Mouse (Mus musculus) mouse trophoblast stem cell (cell line): ENCODE results near the gene Fos.

ENCODE experiments used
- in situ Hi-C, 2 experiments: fragments of 300-500 bp; cut with MseI, MboI; formaldehyde crosslinking; loops; 2 replicates in 1 of 2; 3 replicates in 1 of 2; pipeline ENCODE4 v1.15.1; 2025

The Fos gene

GRCm38 (mm10) chr12:85486766-85487069, 13.0 kb downstream of the Fos start:
- in situ Hi-C loops: loop anchor here in 1 of 2 experiments (5.0 kb wide), 1 partner anchor 109 kb away; no protein-coding TSS in a partner anchor

DNA sequence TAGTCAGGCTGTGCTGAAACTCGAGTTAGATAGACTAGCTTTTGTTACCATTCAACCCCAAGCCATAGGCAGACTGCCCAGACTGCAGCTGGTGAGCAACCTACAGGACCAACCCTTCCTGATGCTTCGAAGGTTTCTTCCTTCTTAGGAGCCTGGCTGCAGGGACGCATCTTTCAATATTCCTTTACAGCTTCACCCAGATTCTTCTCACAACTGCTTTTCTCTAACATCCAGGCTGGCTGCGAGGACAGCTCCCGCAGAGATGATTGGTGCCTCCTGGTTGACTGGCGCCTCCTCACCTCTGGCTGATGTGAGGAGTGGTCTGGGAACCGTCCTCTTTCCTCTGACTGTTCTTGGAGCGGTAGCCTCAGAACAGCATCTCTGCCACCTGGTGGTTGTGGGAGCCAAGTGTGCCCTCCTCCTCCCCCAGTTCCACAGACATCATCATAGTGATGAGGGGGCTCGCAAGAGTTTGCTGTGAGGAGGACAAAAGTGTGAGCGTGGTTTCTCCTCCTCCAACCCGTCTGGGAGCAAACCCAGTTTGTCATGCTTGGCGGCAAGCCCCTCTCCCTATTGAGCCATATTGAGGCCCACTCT, 14.0 kb downstream of the Fos start:
- in situ Hi-C loops: loop anchor here in 1 of 2 experiments (5.0 kb wide), 1 partner anchor 110 kb away; no protein-coding TSS in a partner anchor

DNA sequence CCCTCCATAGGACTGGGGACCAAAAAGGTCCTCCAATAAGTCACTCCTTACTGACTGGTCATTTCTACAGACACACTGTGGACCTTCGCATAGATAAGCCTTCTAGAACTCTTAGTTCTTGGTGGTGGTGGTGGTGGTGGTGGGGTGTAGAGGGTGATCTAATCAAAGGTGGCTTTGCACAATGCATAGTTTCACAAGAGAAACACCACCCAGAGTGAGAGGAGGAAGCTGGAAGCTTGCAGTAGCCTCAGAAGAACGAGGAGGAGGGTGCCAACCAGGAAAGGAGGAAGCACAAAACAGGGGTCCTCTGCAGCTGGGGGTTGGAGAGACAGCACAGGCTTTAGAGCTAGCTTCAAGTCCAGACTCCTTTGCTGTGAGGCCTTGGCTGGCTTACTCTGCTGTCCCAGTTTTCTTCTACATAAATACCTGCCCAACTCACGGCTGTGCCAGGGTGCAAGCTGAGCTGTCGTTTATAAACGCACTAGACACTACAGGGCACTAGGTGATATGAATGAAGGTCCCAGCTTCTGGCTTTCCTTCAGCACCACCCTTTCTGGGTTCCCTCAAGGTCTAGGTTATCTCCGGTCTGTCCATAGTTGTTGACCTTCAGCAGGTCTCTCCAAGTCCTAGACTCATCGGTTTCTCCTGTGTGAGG, 15.7 kb downstream of the Fos start:
- in situ Hi-C loops: loop anchor here in 1 of 2 experiments (5.0 kb wide), 1 partner anchor 112 kb away; no protein-coding TSS in a partner anchor

DNA sequence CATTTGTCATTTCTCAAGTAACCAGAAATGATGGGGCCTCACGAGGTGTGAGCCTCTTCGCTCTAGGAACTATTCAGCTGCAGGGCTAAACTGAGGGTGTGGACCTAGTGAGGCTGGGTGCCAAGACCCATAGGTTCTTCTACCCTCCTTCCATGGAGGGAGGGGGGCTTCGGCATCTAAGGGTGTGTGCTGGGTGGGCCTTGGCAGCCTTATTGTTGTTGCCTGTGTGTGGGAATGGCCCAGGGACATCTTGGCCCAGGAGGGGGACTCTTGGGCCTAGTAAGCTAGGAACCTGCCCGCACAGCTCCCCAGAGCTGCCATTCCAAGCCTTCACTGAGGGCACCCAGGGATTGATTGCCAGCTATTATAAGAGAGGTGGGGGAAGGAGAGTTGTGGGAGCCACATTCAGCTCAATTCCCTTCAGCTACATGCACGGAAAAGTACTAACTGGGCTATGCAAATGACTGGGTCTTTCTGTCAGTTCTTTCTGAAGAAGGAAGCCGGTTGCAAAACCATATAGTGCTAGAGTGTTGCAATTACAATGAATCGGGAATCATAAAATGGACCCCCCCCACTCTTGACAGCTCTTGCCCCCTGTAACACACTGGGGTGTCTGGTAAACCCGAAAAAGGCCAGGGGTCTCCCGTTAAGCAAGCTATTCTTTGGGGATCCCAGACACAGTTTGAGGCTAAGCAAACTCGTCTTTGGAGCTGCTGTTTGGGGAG, 16.6 kb downstream of the Fos start:
- in situ Hi-C loops: loop anchor here in 1 of 2 experiments (5.0 to 10.0 kb wide), 2 partner anchors 113 to 145 kb away; no protein-coding TSS in a partner anchor

DNA sequence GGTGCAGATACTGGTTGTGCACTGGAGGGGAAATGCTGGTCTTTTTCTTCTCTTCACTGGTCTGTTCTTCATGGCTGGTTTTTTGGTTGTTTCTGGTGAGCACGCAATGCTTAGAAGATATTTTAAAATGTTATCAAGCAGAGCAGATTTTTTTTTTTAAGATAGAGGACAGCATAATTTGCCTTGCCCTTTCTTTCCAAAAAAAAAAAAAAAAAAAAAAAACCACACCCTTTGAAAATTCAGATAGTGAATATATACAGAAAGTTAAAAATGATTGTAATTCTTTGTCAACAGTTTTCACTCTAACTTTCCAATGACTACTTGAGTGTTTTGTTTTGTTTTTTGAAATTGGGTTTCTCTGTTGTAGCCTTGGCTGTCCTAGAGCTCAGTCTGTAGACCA, 17.3 kb downstream of the Fos start:
- in situ Hi-C loops: loop anchor here in 1 of 2 experiments (5.0 to 10.0 kb wide), 2 partner anchors 114 to 146 kb away; no protein-coding TSS in a partner anchor

- in situ Hi-C loops: loop anchor here in 1 of 2 experiments (5.0 to 10.0 kb wide), 2 partner anchors 115 to 147 kb away; no protein-coding TSS in a partner anchor
Observed at GRCm38 (mm10) chr12:85492084-85492645, 18.5 kb downstream of the Fos start.

GRCm38 (mm10) chr12:85496336-85496735, 22.6 kb downstream of the Fos start:
- in situ Hi-C loops: loop anchor here in 1 of 2 experiments (10.0 kb wide), 1 partner anchor 152 kb away; no protein-coding TSS in a partner anchor

DNA sequence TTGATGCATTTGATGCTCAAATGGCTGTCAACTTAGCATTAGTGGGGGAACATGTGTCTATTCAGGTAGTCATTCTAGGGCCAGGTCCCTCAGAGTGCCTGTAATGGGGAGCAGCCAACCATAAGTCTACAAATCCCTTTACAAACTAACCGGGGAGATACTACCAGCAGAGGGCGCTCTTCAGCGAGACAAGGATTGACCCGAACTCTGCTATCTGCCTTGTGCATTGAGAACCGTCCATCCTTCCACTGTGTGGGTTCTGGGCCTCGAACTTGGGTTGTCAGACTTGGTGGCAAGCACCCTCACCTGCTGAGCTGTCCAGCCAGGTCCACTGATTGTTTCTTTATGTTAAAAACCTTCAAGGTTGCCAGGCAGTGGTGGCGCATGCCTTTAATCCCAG, 23.1 kb downstream of the Fos start:
- in situ Hi-C loops: loop anchor here in 1 of 2 experiments (10.0 kb wide), 1 partner anchor 152 kb away; no protein-coding TSS in a partner anchor

DNA sequence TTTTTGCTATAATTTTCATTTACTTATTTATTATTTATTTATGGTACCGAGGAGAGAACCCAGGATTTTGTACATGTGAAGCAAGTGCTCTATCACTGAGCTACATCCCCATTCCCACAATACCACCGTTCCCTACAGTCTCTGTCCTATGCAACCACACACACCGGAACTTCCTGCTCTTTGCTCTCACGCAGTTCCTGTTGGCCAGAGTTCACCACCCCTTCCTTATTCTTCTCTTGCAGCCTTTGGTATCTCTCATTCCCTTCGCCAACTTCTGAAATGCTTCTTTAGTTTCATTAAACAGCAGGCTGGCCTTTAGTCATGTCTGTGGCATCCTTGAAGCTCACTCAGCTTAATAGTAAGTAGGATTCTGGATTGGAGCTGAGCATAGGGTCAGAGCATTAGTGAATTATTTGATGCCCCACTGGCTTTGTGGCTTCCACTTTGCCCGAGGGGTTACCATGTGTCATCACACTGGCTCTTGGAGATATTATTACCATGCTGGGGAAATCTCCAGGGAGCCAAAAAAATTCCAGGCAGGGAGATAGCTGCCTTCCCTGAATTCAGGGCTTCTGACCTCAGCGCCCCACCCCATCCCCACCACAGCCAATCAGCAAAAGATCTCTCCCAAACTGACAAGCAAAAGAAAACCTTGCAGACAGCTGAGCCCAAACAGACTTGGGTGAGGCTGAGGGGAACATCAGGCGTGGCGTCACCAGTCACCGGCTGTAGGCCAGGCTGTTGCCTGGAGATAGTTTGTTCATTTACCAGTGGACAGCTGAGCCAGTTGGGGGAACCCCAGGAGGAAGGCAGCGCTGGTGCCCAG, 23.8 kb downstream of the Fos start:
- in situ Hi-C loops: loop anchor here in 1 of 2 experiments (10.0 kb wide), 1 partner anchor 153 kb away; no protein-coding TSS in a partner anchor

DNA sequence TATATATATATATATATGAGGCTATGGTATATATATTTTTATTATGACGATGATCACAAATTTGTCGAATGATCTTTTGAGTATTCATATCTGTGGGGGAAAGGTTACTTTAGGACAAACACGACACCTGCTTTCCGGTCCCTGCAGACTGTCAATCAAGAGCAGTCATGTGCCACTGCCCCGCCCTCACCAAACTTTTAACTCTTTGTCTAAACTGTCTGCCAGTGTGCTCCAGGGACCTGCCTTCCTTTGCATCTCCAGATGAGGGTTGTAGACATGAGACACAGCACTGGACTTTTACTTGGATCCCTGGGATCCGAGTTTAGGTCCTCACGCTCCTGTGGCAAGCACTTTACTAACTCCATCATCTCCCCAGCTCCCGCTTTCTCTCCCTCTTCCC, 25.3 kb downstream of the Fos start:
- in situ Hi-C loops: loop anchor here in 1 of 2 experiments (10.0 kb wide), 1 partner anchor 154 kb away; no protein-coding TSS in a partner anchor

GRCm38 (mm10) chr12:85502682-85503081, 29.0 kb downstream of the Fos start:
- in situ Hi-C loops: loop anchor here in 1 of 2 experiments (5.0 kb wide), 1 partner anchor 155 kb away; no protein-coding TSS in a partner anchor

GRCm38 (mm10) chr12:85508235-85508634, 34.5 kb downstream of the Fos start:
- in situ Hi-C loops: loop anchor here in 1 of 2 experiments (5.0 kb wide), 1 partner anchor 154 kb away; no protein-coding TSS in a partner anchor

- in situ Hi-C loops: no loop called here
Observed at GRCm38 (mm10) chr12:85510013-85510412, 36.3 kb downstream of the Fos start.

- in situ Hi-C loops: no loop called here
Observed at GRCm38 (mm10) chr12:85513789-85514447, 40.2 kb downstream of the Fos start.

- in situ Hi-C loops: no loop called here
Observed at GRCm38 (mm10) chr12:85514958-85515357, 41.3 kb downstream of the Fos start.

DNA sequence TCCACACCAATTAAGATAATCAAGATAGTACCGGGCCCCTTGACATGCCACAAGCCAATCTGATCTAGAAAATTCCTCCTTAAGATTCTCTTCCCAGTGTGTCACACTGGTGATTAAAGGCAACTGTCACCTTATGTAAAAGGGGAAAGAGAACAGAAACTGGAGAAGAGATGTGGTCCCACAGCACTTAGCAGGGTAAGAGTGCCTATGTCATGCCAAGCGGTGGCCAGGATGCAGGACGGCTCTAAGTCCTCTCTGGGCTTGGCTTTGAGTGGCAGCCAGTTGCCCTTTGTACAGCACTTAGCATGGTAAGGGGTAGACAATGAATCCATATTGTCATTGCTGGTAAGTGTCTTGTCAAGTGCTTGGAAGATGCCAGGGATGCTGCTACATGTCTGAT, 42.2 kb downstream of the Fos start:
- in situ Hi-C loops: no loop called here

DNA sequence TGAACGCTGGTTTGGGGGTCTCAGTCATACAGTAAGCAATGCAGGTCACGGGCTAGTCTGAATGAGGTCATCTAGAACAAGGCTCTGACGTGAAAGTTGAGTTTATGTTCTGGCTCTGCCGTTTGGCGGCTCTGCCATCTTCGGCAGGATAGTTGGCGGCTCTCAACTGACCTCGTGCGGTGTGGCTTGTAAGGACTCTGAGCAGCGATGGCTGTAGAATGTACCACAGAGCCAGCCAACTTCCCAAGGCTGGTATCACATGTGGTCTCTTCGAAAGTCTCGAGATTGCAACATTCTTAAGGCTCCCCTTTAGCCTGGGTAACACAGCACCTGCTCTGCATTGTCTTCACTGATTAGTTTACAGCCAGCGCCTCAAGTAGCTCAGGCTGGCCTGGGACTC, 43.6 kb downstream of the Fos start:
- in situ Hi-C loops: no loop called here

DNA sequence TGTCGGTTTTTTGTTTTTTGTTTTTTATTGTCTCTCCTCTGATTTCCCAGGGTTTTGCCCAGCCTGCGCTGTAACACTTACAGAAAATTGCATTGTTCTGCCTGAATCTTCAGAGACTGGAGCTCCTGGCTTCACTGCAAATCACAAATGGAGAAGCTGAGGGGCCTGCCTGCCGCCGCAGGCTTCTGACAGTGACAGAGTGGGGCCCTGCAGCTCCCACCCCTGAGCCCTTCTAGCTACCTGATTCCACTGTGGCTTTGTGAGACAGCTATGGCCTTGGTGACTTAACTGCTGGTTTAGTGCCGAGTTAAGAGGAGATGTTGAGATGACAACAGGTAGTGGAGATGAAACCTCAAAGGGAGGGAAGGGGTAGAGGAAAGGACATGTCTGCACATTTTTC, 44.3 kb downstream of the Fos start:
- in situ Hi-C loops: no loop called here

DNA sequence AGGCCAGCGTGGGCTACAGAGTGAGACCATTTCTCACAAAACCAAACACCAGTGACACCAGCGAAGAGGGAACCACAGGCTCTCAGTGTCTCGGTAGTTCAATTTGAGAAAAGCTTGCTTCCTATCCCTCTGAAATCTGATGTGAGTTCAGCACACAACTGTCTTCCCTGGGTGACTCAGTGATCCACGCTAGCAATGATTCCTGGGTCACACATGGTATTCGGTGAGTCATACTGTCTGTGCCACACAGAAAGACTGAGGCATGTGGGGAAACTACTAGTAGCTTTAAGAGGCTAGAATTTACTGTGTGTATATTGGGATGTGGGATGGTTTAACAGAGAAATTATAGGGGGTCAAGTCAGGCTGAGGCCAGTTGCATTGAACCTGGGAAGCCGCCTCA, 45.9 kb downstream of the Fos start:
- in situ Hi-C loops: no loop called here

- in situ Hi-C loops: no loop called here
Observed at GRCm38 (mm10) chr12:85521101-85521500, 47.4 kb downstream of the Fos start.
